Mouse (Mus musculus) stomach, embryonic 14.5 days (tissue): ENCODE measurements around the gene Gm10160. TPM values are rescaled to one million over a fixed set of nuclear protein-coding genes. Genes with fewer than 3 reads are reported as not detected.

Experiments
- ATAC-seq: fragments of 200-750 bp; cut with Nextera tagmentation; 2 replicates; pipeline ENCODE4 v1.8.0; 2017; ENCODE audit warnings: low read depth, moderate TSS enrichment; ENCODE audit not compliant: insufficient number of reproducible peaks, insufficient read depth, low FRiP score
- H3K27ac ChIP-seq: fragments of 300-500 bp; sonication (generic); 2 replicates; pipeline ENCODE4 v1.5.1; 2014; ENCODE audit warnings: mild to moderate bottlenecking, low read length, moderate library complexity, mixed read lengths
- H3K27me3 ChIP-seq: fragments of 300-500 bp; sonication (generic); 2 replicates; pipeline ENCODE4 v1.6.1; 2014; ENCODE audit warnings: low read length, control low read depth, mixed read lengths; ENCODE audit not compliant: control insufficient read depth, insufficient read depth
- H3K36me3 ChIP-seq: fragments of 300-500 bp; sonication (generic); 2 replicates; pipeline ENCODE4 v1.6.1; 2014; ENCODE audit warnings: mild to moderate bottlenecking, control low read depth, low read length, moderate library complexity, mixed read lengths; ENCODE audit not compliant: control insufficient read depth, insufficient read depth
- H3K4me1 ChIP-seq: fragments of 300-500 bp; sonication (generic); 2 replicates; pipeline ENCODE4 v1.6.1; 2014; ENCODE audit warnings: low read length, control low read depth, mixed read lengths; ENCODE audit not compliant: control insufficient read depth, insufficient read depth
- H3K4me2 ChIP-seq: fragments of 300-500 bp; sonication (generic); replicated peaks from 2 replicates; pipeline ENCODE4 v1.6.1; 2014; ENCODE audit warnings: low read depth, low read length, control low read depth
- H3K4me3 ChIP-seq: fragments of 300-500 bp; sonication (generic); 2 replicates; pipeline ENCODE4 v1.5.1; 2014; ENCODE audit warnings: low read depth, low read length, control low read depth
- H3K9ac ChIP-seq: fragments of 300-500 bp; sonication (generic); replicated peaks from 2 replicates; pipeline ENCODE4 v1.6.1; 2014; ENCODE audit warnings: low read depth, mild to moderate bottlenecking, control low read depth, low read length, moderate library complexity, mixed read lengths
- H3K9me3 ChIP-seq: fragments of 300-500 bp; sonication (generic); 2 replicates; pipeline ENCODE4 v1.6.1; 2016; ENCODE audit warnings: low read depth, low read length, control low read depth; ENCODE audit not compliant: control insufficient read depth
- WGBS: fragments of 180-500 bp; shearing (Covaris S2); extraction: QIAGEN DNeasy Blood & Tissue Kit; methylation state at CpG from one replicate; pipeline ENCODE4 v1.1.7; 2014; 5-methylcytosine and 5-hydroxymethylcytosine counted together
- polyA plus RNA-seq: library from polyadenylated mRNA; unstranded; fragments of >200 nt; fragmentation: Nextera tagmentation; extraction: Ambion mirVana; gene quantifications from 2 replicates; pipeline ENCODE4 v1.2.1, GENCODE M21; 2014

Gene Gm10160
- polyA plus RNA-seq, 1 experiment from 2014 or later: not detected

DNA sequence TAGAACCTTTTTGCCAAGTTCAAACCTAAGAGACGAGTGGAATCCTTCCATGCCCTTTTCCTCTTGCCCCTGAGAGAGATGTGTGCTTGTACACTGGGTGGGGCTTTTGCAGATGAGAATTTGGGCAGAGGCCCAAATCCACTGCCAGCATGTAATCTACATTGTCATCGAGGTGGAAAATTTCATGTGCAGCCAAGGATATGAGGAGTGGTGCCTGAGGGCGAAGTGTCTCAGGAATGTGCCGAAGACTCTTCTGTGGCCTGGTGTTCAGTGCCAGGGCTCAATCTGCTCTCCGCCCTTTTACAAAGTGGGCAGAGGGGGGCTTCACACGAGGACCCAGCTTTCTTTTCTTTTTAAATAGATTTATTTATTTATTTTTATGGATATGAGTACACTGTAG lies 19.0 kb upstream of the Gm10160 start:
- Histone ChIP-seq H3K27ac (no peak overlapping the region), H3K9ac (no peak overlapping the region)
- WGBS: 80% methylated on average over 6 of the region's 6 CpGs

DNA sequence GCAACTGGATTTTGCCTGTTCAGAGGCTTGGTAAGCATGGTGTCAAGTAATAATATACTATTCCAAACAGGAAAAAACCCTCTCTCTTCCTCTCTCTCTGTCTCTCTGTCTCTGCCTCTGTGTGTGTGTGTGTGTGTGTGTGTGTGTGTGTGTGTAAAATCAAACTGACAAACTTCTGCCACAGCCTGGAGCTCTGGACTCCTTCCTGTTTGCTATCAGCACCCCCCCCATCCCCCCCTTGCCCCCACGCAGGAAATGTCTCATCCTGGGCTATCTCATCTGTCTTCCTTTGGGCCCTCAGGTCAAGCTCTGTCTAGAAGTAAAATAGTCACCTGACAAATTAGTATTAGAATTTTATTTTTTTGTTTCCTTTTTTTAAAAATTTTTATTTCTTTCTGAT lies 18.2 kb upstream of the Gm10160 start:
- H3K36me3 ChIP-seq: no peaks in the 10 kb centered on the region
- no peak for ATAC-seq
- H3K9ac ChIP-seq: no peak overlapping the region
- H3K9me3 ChIP-seq: no peaks in the 10 kb centered on the region
- H3K27ac ChIP-seq: no peak overlapping the region
- H3K4me3 ChIP-seq: no peak overlapping the region
- no peaks in the 10 kb centered on the region for H3K27me3 ChIP-seq
- 21% methylated on average over 1 of the region's 1 CpGs for WGBS
- 0 out of 2 replicates have a peak, but pooled peaks cover 3% of the 10 kb centered on the region for H3K4me1 ChIP-seq
- no peak overlapping the region for H3K4me2 ChIP-seq

More for the DNA sequence above, 19.0 kb upstream of the Gm10160 start:
- no peaks in the 10 kb centered on the region for H3K9me3 ChIP-seq
- 0 out of 2 replicates have a peak, but pooled peaks cover 3% of the 10 kb centered on the region for H3K4me1 ChIP-seq
- no peak for ATAC-seq
- no peak overlapping the region for H3K4me3 ChIP-seq
- H3K4me2 ChIP-seq: no peak overlapping the region
- no peaks in the 10 kb centered on the region for H3K36me3 ChIP-seq
- no peaks in the 10 kb centered on the region for H3K27me3 ChIP-seq

DNA sequence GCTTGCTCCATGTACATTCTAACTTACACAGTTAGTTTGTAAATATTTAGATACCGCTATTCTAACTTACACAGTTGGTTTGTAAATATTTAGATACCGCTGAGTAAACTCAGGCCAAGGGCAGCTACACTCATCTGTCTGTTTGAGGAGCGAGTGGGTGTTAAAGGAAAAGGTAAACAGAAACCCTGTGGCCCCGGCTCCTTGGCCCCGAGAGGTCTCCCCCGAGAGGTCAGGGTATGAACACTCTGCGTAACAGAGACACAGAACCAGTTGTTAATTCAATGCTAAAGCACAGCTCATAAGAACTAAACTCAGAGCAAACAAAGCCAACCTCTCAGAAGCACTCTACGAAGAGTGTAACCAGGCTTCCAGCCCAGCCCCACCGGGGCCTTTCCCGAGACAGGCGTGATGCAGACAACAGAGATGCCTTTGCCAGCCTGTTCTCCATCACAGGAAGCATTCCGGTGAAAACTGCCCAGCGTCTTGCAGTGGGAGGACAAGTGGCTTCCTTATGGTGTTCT lies 17.0 kb upstream of the Gm10160 start:
- Histone ChIP-seq H3K27ac (no peak overlapping the region), H3K4me1 (0 out of 2 replicates have a peak, but pooled peaks cover 3% of the 10 kb centered on the region), H3K36me3 (no peaks in the 10 kb centered on the region), H3K4me3 (no peak overlapping the region), H3K9me3 (no peaks in the 10 kb centered on the region), H3K9ac (no peak overlapping the region), H3K4me2 (no peak overlapping the region), H3K27me3 (no peaks in the 10 kb centered on the region)
- 0 out of 2 replicates have a peak, but pooled peaks have one; percentile 72 for ATAC-seq
- 36% methylated on average over 13 of the region's 13 CpGs for WGBS

DNA sequence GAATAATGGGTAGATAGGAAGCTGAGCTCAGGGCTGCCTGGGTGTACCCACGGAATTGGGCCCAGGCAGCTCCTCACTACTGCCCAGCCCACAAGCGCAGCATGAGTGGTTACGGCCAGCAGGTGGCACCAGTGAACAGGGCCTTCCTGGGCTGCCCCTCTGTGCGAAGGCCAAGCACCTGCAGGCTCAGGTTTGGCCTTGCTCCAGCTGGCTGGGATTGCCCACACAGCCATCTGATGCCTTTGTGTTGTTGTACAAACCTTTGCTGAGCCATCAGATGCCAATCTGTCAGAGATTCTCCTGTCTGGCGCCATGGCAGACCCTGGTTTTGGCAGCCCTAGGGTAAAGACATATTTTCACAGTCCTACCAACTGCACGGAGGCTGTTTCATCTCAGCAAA lies 12.6 kb upstream of the Gm10160 start:
- no peak overlapping the region for H3K4me3 ChIP-seq
- H3K4me1 ChIP-seq: 0 out of 2 replicates have a peak, but pooled peaks cover 3% of the 10 kb centered on the region
- H3K9ac ChIP-seq: no peak overlapping the region
- H3K9me3 ChIP-seq: no peaks in the 10 kb centered on the region
- WGBS: 28% methylated on average over 6 of the region's 6 CpGs
- peak; percentile 50 for ATAC-seq
- H3K36me3 ChIP-seq: no peaks in the 10 kb centered on the region
- no peak overlapping the region for H3K4me2 ChIP-seq
- H3K27me3 ChIP-seq: no peaks in the 10 kb centered on the region
- no peak overlapping the region for H3K27ac ChIP-seq

DNA sequence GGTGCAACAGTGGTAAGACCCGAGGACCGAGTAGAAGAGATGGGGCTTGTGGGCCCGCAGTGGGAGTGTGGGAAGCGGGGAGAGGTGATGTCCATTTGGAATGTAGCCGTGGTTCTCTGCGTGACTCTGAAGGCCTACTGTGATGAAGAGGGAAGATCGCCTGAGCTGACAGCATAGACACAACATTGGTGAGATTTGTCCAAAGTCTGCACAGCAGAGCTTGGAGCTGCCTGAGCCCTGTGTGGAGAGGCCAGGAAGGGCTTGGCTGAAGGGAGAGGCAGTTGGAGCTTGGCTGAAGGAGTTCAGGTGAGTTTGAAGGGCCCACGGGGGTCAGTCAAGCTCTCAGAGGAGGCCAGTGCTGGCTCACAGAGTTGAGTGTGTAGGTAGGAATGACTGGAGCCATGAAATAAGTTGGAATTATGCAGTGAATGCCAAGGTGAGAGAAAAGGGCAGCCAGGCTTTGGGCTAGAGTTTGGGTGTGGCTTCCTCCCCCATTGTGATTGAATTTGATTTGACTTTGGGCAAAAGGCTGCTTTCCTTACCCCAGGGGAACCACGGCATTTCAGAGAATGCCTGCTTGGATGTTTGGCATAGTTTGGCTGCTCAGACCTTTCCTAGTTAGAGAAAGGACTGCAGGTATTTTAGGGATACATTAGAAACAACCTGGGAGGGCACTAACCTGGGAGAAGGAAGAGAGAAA lies 11.8 kb upstream of the Gm10160 start:
- H3K4me1 ChIP-seq: no peaks in the 10 kb centered on the region
- no peak for ATAC-seq
- no peak overlapping the region for H3K9ac ChIP-seq
- WGBS: 82% methylated on average over 9 of the region's 9 CpGs
- no peaks in the 10 kb centered on the region for H3K9me3 ChIP-seq
- no peak overlapping the region for H3K4me3 ChIP-seq
- H3K4me2 ChIP-seq: no peak overlapping the region
- no peaks in the 10 kb centered on the region for H3K36me3 ChIP-seq
- no peaks in the 10 kb centered on the region for H3K27me3 ChIP-seq
- no peak overlapping the region for H3K27ac ChIP-seq

DNA sequence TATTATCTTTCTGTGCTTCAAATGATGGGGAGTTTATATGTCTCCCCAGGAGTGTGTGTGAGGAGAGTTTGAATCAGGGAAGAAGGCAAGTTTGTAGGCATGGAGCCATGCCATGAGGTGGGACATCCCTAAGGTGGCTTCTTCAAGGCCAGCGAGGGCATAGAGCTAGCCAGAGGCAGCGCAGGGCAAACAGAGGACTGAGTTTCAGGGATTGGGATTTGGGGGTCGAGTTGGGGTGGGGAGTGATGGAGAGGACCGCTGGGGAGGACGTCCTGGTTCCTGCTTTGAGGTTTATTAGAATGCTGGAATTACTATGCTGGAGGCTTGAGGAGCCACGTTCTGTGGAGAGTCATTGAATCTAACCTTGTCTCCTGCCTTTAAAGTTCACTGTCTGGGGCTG lies 10.3 kb upstream of the Gm10160 start:
- Histone ChIP-seq H3K4me2 (no peak overlapping the region), H3K4me3 (no peak overlapping the region), H3K27me3 (no peaks in the 10 kb centered on the region), H3K36me3 (no peaks in the 10 kb centered on the region), H3K9ac (no peak overlapping the region), H3K9me3 (no peaks in the 10 kb centered on the region), H3K4me1 (no peaks in the 10 kb centered on the region), H3K27ac (no peak overlapping the region)
- 97% methylated on average over 6 of the region's 6 CpGs for WGBS
- ATAC-seq: no peak

DNA sequence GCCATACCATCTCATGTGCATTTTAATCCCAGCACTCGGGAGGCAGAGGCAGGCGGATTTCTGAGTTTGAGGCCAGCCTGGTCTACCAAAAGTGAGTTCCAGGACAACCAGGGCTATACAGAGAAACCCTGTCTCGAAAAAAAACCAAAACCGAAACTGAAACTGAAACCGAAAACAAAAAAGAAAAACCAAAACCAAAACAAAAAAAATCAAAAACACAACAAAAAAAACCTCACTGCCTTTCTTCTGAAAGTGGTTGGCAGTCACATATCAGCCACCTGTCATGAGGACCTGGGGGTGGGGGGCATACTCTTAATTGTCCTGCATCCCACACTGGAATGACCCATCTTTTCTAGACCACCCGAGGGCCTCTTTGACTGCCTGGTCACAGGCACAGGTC lies 9.0 kb upstream of the Gm10160 start:
- Histone ChIP-seq H3K4me1 (no peaks in the 10 kb centered on the region), H3K27me3 (0 out of 2 replicates have a peak, but pooled peaks cover 6% of the 10 kb centered on the region), H3K4me2 (no peak overlapping the region), H3K9me3 (no peaks in the 10 kb centered on the region), H3K4me3 (no peak overlapping the region), H3K36me3 (no peaks in the 10 kb centered on the region), H3K27ac (no peak overlapping the region), H3K9ac (no peak overlapping the region)
- WGBS: 89% methylated on average over 6 of the region's 6 CpGs
- no peak for ATAC-seq

DNA sequence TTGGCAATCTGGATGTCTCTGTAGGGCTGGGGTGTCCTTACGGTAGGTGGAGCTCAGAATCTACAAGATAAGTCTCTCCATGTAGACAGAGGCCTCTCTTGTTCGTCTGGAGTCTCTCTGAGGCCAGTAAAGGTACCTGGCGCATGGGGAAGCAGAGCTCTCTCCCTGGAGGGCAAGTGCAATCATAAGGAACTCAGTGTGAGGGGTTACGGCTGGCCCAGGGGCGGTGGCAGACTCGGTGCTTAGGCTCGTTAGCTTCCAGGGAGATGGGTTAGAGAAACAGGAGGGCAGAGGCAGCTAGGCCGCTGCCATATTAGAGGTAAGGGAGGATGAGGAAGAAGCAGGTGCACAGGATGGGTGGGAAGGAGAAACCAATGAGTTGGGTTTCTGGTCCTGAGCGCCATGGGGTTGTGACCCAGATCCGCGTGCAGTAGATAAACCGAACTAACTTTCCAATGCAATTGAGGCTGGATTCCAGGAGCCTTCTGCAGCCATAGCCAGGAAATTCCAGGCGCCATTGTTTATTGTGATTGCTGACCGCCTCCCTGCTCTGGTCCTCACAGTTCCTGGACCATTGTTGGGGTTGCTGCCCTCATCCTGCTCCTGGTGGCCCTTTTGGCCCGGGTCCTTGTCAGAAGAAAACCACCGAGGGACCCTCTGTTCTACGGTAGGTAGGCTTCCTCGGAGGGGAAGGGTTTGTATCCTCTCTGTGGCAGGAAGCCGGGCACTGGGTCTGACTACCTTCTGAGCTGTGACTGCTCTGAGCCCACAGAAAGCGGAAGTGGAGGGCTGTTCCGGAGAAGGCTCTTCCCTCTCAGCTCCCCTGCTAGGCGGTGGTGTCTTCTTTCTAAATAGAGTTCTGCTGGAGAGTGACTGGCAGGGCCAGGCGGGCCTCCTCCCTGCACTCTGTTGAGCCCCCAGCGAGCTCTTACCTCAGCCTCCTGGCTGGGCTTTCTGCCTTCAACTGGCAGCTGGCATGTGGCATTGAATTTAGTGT lies 7.3 kb upstream of the Gm10160 start:
- no peaks in the 10 kb centered on the region for H3K36me3 ChIP-seq
- no peak overlapping the region for H3K4me2 ChIP-seq
- H3K9me3 ChIP-seq: no peaks in the 10 kb centered on the region
- H3K27me3 ChIP-seq: 0 out of 2 replicates have a peak, but pooled peaks cover 10% of the 10 kb centered on the region
- no peak for ATAC-seq
- 71% methylated on average over 24 of the region's 24 CpGs for WGBS
- no peak overlapping the region; the same call in 1 of the 2 replicates for H3K27ac ChIP-seq
- no peaks in the 10 kb centered on the region for H3K4me1 ChIP-seq
- H3K9ac ChIP-seq: no peak overlapping the region
- H3K4me3 ChIP-seq: no peak overlapping the region
